Mouse (Mus musculus) heart, postnatal 0 days (tissue): Measurements from ENCODE around the gene Fut1.

Experiments used
- CTCF ChIP-seq: IDR thresholded peaks from 2 replicates; pipeline ENCODE4 v1.5.1; 2016; ENCODE audit warnings: antibody characterized with exemption, control low read depth, low read depth
- EP300 ChIP-seq: IDR thresholded peaks from 2 replicates; pipeline ENCODE4 v1.6.1; 2016; ENCODE audit warnings: antibody characterized with exemption, low read depth

- TF ChIP-seq CTCF (no peak), EP300 (no peak)
These were observed 20.1 kb upstream of the Fut1 start for GRCm38 (mm10) chr7:45597013-45597412.
